Mouse (Mus musculus) granulocyte monocyte progenitor cell, adult 5-6 weeks (primary cell): Measurements from ENCODE around the gene Gsk3b. TPM values are rescaled to one million over a fixed set of nuclear protein-coding genes. Genes with fewer than 3 reads are reported as not detected.
A peak's percentile ranks its signal among the peaks of the same experiment; 100 is the strongest.

ENCODE experiments used
- ATAC-seq: replicated peaks from 2 replicates; pipeline ENCODE4 v1.8.0; 2016; ENCODE audit warnings: mild to moderate bottlenecking, moderate TSS enrichment, inconsistent platforms; ENCODE audit not compliant: poor library complexity, severe bottlenecking
- total RNA-seq, 2 experiments: library from RNA; stranded (forward) in 1 of 2; stranded (reverse) in 1 of 2; fragments of 200-712, 200-1000 nt in 1 of 2; fragments of >200 nt in 1 of 2; fragmentation: Nextera tagmentation in 1 of 2; gene quantifications; 2 replicates each; pipeline ENCODE4 v1.2.3; 2014 to 2017

Gene Gsk3b
- total RNA-seq, 2 experiments from 2014 or later, result 25.5 to 50.9 TPM

GRCm38 (mm10) chr16:38271601-38272000, 182.8 kb downstream of the Gsk3b start:
- no peak for ATAC-seq

GRCm38 (mm10) chr16:38272483-38272882, 183.7 kb downstream of the Gsk3b start:
- ATAC-seq, result no peak

DNA sequence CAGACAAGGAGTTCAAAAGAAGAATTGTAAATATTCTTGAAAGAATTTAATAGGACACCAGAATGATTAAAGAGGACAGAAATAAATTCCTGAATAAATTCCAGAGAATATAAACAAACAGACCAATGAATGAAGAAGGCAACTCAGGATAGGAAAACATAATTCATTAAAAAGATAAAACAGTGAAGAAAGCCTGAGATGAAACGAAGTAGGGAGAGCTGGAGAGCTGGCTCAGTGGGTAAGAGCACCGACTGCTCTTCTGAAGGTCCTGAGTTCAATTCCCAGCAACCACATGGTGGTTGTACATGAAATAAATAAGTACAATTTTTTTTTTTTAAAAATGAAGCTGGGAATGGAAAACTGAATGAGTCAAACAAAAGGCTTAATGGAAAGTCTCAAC, 185.9 kb downstream of the Gsk3b start:
- ATAC-seq, result no peak

DNA sequence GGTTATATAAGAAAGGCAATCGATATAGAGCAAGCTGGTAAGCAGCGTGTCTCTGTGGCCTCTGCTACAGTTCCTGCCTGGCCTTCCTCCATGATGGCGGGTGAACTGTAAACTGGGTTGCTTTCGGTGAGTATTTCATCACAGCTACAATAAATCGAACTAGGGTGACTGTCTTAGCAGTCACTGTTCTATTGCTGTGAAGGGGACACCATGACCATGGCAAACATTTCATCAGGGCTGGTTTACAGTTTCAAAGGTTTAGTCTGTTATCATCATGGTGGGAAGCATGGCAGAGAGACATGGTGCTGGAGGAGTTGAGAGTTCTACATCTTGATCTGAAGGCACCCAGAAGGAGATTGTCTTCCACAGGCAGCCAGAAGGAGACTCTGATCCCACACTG, 191.0 kb downstream of the Gsk3b start:
- ATAC-seq, result no peak

DNA sequence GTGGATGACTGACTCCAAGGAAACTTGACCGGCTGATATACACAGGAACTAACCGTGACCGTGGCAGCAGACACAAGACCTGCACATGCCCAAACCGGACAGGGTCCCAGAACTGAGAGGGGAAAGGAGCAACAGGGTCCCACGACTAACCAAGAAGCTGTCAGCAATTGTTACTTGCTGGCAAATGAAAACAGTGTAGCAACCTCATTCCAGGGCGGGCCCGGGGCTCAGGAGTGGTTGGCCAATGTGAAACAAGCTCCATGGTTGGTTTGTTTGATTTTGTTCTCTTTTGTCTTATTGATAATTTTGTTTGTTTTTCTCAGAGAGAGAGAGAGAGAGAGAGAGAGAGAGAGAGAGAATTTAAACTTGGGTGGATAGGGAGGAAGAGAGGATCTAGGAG, 192.2 kb downstream of the Gsk3b start:
- no peak for ATAC-seq

DNA sequence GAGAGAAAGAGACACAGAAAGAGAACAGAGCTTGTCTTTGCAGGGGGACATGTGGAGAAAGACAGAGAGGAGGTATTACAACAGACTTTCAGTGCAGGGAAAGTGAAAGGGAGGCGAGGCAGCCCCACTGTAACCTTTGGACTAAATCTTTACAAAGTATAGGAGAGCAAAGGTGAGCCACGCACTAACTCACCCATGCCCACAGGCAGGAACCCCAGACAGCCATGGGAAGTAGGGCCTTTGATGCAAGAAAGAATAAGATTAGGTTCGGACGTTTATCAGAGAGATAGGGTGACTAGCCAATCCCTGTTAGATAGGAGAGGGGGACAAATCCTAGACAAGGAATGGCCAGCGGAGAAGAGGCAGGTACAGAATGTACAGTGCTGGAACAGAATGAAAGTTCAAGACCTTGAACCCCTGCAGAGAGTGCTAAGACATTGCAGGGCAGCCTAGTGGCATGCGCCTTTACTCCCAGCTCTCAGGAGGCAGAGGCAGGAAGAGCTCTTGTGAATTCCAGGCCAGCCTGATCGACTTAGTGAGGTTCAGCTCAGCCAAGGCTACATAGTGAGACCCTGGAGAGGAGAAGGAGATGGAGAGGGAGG, 193.9 kb downstream of the Gsk3b start:
- ATAC-seq, result no peak

DNA sequence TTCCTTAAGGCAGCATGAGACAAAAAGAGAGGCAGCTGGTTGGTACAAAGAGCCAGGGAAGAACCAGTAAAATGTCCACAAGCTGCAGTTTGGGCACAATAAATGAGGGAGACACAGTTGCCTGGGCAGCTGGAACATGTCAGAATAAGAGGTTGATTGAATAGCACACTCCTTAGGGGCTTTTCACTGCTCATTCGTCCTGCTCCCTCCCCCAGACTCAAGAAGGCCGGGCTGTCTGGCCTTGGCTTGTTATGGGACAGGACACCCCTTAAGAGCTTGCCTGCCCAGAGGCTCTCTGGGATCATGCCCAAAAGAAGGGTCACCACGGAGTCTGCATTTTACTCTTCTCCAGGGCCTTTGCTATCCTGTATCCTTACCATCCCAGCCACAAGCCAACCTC, 194.5 kb downstream of the Gsk3b start:
- no peak for ATAC-seq

DNA sequence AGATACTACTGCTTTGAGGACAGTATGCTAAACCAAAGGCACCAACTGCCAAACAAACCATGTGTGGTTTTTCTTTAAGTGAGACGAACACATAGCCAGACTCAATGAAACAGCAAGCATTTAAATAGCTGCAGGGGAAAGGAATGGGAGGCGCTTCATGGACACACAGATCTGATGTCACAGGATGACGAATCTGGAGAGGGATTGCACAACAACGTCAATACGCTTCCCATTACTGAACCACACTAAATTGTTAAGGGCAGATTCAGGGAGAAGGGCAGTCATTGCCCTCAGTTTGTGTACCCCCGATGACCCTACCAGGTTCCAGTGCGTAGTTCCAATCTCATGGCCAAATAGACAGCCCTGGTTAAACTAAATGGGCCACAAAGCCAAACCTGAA, 197.0 kb downstream of the Gsk3b start:
- peak; percentile 81 for ATAC-seq

DNA sequence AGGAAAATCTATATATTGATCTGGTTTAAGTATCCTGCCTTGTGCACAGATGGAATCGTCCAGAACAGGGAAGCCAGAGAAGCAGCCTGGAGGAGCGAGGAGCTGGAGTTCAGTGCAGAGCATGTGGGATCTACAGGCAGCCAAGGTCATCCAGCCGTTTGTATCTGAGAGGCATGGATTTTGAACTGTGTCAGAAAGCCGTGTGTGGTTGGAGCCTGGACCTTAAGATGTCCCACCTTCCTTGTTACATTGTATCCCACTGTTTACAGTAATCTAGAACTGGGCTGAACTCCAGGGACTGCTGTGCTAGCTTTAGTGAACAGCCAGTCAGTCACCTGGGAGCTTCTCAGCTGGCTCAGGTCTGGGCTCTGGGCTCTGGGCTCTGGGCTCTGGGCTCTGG, 197.7 kb downstream of the Gsk3b start:
- ATAC-seq, result no peak

GRCm38 (mm10) chr16:38287357-38287756, 198.6 kb downstream of the Gsk3b start:
- ATAC-seq, result no peak

- ATAC-seq, result no peak
Measured at GRCm38 (mm10) chr16:38287762-38288161, 199.0 kb downstream of the Gsk3b start.

- ATAC-seq, result no peak
Measured at GRCm38 (mm10) chr16:38288851-38289250, 200.1 kb downstream of the Gsk3b start.

- no peak for ATAC-seq
Measured at GRCm38 (mm10) chr16:38290151-38290550, 201.3 kb downstream of the Gsk3b start.

DNA sequence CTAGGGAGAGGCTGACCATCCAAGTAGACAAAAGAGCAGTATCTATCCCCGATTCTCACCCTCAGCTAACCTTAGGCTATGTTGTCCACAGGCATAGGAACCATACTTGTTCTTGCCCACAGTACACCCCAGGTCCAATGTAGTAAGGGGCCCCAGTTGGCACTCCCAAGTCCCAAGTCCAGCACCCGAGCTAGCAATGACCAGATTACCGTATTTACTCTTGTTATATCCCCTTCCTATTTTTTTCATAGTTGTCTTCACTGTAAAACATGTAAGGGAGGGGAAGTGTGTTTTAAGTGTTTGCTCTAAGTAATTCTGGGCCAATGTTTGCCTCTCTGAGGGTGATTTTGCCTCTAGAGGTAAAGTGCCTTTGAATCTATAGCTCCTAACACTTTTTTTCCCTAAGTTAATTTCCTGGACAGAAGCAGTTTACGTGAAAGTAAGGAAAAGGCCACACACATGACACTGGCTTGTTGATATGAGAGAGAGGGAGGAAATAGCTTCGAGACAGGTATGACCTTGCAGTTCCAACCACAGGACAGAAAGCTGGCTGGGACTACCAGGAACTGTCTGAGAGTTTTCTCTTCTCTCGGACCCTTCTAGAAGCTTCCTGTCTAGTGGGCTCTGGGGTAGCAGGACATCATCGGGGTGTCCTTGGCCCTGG, 206.0 kb downstream of the Gsk3b start, which contains the start of gene Nr1i2:
TSS of gene Nr1i2 (minus strand) at position 140 of the 664 bp plus-strand sequence.
- no peak for ATAC-seq

DNA sequence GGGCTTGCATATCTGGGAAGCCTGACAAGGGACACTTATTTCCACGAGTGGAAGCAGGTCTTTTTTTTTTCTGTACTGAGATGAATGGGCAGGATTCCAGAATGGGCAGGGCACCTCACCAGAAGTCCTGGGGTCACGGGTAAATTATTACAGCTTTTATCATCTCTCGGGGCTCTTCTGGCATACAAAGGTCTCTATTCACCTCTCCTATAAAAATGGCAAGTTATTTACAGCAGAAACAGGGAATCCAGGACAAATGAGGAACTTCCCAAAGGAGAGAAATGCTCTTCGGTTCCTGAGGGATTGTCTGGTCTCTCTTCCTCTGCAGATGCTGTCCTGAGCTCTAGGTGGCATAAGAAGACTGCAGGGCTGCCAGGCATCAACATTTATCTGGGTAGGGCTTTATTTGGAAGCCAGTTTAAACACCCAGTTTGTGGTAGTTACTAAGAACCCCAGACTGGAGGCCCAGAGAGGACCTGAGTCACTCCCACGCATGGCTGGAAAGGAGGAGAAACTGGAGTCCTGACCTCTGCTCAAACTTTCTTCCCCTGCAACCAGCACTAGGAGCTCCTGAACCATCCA, 206.6 kb downstream of the Gsk3b start:
- ATAC-seq, result no peak

Other genes starting within 250 kb of the Gsk3b start
- 0.92 TPM in 1 of 2 replicates, not detected in the other for gene Gm36028, start 227.9 kb upstream of the Gsk3b start, total RNA-seq (2014; fragmentation: Nextera tagmentation)
- not detected in 2 replicates for gene Gm36028, start 227.9 kb upstream of the Gsk3b start, total RNA-seq (2017)
- 59.3 and 60.5 TPM in 2 replicates for gene Lrrc58, start 220.6 kb upstream of the Gsk3b start, total RNA-seq (2014; fragmentation: Nextera tagmentation)
- 55.8 TPM in 2 replicates for gene Lrrc58, start 220.6 kb upstream of the Gsk3b start, total RNA-seq (2017)
- gene Gpr156, start 172.5 kb upstream of the Gsk3b start, total RNA-seq (2014; fragmentation: Nextera tagmentation), result not detected in 2 replicates
- gene Gpr156, start 172.5 kb upstream of the Gsk3b start, total RNA-seq (2017), result not detected in 2 replicates
- 0.26 TPM in 1 of 2 replicates, not detected in the other for gene Nr1i2, start 205.8 kb downstream of the Gsk3b start, total RNA-seq (2014; fragmentation: Nextera tagmentation)
- gene Nr1i2, start 205.8 kb downstream of the Gsk3b start, total RNA-seq (2017), result not detected in 2 replicates